Mouse (Mus musculus): ENCODE measurements around the gene Fam13a.

Gene Fam13a

DNA sequence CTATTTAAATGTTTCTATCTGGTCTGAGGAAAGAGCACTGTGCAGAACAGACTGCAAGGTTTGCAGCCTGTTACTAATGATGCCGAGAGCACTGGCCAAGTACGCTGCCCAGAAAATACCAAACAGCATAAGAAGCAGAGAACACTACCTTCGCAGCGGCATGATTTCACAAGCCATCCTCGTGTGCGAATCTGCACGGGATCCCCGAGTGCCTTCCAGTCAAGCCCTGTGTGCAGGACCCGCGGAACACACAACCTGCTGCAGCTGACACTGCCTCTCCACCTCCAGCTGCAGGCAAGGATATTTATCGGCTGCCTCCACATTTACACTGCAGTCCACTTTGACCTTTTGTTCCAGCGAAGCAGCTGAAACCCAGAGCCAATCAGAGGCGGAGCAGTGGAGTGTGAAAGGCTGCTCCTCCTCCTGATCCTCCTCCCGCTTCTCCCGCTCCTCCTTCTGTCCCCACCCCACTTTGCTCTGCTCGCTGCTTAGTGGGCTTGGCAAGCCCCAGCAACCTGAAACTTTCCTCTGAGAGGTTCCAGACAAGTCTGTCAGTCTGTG lies at the start of gene Fam13a:
Gene Fam13a, minus strand, starts transcription at position 386 of the 561 bp plus-strand sequence.
- in situ Hi-C loops (cut with MboI; ENCODE audit: low pct_unique_long_range_greater_than_20kb in 1 of 2, low sequenced_read_pairs in 2 of 2, unreplicated experiment in 1 of 2): loop anchor here (10.0 kb wide), 1 partner anchor 151 kb away; no protein-coding TSS in a partner anchor

- in situ Hi-C loops (cut with MboI; ENCODE audit: low pct_unique_long_range_greater_than_20kb in 1 of 2, low sequenced_read_pairs in 2 of 2, unreplicated experiment in 1 of 2): no loop called here
Observed at GRCm38 (mm10) chr6:59072096-59073060, 48.0 kb upstream of the Fam13a start.

GRCm38 (mm10) chr6:59071691-59072090 lies 47.3 kb upstream of the Fam13a start:
- in situ Hi-C loops (cut with MboI; ENCODE audit: low pct_unique_long_range_greater_than_20kb in 1 of 2, low sequenced_read_pairs in 2 of 2, unreplicated experiment in 1 of 2): no loop called here

GRCm38 (mm10) chr6:59068187-59068586 lies 43.8 kb upstream of the Fam13a start:
- in situ Hi-C loops (cut with MboI; ENCODE audit: low pct_unique_long_range_greater_than_20kb in 1 of 2, low sequenced_read_pairs in 2 of 2, unreplicated experiment in 1 of 2): no loop called here

DNA sequence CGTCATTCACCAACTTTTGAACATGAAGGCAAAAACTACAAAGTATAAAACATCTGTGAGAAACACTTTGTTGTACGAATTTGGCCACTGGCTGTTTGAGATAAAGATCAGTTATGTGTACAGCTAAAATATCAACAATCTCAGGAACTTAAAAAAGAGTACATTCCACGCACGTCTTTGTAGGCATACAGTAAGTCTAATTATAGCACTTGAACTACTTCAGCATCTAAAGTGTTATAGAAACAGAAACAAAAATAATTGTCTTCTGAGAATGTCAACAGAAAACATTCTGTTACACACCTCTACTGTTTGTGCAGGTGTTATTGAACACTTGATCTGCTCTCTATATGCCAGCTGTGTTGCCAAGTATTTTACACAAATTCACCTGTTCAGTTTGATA lies 40.1 kb upstream of the Fam13a start:
- in situ Hi-C loops (cut with MboI; ENCODE audit: low pct_unique_long_range_greater_than_20kb in 1 of 2, low sequenced_read_pairs in 2 of 2, unreplicated experiment in 1 of 2): no loop called here

DNA sequence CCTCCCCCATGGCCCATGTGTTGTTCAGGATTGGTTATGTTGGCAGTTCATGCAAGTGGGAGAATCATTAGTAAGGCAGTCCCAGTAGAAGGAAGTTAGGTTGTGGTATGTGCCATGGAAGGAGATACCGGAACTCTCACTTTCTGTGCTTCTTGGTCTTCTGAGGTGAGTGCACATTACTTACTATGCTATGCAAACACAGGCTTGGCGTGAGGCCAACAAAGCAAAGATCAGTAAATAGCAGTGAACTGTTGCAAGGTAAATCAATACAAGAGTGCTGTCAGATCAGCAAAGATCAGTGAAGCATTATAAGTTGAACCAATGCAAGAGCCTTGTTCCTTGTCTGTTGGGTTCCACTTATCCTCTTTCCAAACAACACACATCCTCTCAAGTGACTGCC lies 28.9 kb upstream of the Fam13a start:
- in situ Hi-C loops (cut with MboI; ENCODE audit: low pct_unique_long_range_greater_than_20kb in 1 of 2, low sequenced_read_pairs in 2 of 2, unreplicated experiment in 1 of 2): no loop called here

GRCm38 (mm10) chr6:59039719-59040118 lies 15.4 kb upstream of the Fam13a start:
- in situ Hi-C loops (cut with MboI; ENCODE audit: low pct_unique_long_range_greater_than_20kb in 1 of 2, low sequenced_read_pairs in 2 of 2, unreplicated experiment in 1 of 2): no loop called here

DNA sequence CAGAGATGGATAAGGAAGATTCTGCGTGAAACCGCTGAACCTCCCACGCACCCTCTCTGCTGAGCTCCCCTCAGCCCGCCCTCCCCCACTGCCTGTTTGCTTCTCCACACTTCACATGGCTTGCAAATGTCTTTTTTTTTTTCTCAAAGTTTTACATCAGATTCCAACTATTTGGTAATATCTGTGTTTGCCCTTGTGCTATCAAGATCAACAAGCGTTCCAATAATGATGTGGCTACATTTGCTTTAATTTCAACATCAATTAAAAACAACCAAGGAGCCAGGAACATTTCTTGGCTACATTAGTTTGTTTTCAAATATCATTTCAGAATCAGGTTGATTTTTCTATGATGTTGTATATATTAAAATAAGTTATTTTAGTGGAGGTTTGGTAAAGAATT lies 8.4 kb upstream of the Fam13a start:
- in situ Hi-C loops (cut with MboI; ENCODE audit: low pct_unique_long_range_greater_than_20kb in 1 of 2, low sequenced_read_pairs in 2 of 2, unreplicated experiment in 1 of 2): no loop called here

- in situ Hi-C loops (cut with MboI; ENCODE audit: low pct_unique_long_range_greater_than_20kb in 1 of 2, low sequenced_read_pairs in 2 of 2, unreplicated experiment in 1 of 2): no loop called here
Observed at GRCm38 (mm10) chr6:59031539-59031938, 7.2 kb upstream of the Fam13a start.

DNA sequence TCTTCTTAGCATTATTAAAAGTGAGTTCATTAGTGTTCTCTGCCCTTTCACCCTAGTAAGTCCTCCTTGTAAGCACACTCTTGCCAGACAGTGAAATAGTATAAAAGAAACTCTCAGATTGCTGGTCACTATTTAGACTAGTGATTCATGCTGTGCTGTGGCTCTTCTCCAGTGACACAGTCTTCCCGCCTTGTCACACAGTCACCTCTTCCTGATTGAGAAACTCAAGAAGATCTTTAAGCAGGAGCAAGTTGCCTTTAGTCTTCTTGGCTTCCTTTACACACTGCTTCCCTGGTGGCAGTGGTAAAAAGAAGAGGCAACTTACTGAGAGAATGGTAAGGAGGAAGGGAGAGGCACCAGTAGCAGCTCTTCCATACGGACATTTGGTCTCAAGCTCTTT lies 6.3 kb upstream of the Fam13a start:
- in situ Hi-C loops (cut with MboI; ENCODE audit: low pct_unique_long_range_greater_than_20kb in 1 of 2, low sequenced_read_pairs in 2 of 2, unreplicated experiment in 1 of 2): no loop called here

- in situ Hi-C loops (cut with MboI; ENCODE audit: low pct_unique_long_range_greater_than_20kb in 1 of 2, low sequenced_read_pairs in 2 of 2, unreplicated experiment in 1 of 2): no loop called here
Observed at GRCm38 (mm10) chr6:59030037-59030436, 5.7 kb upstream of the Fam13a start.

DNA sequence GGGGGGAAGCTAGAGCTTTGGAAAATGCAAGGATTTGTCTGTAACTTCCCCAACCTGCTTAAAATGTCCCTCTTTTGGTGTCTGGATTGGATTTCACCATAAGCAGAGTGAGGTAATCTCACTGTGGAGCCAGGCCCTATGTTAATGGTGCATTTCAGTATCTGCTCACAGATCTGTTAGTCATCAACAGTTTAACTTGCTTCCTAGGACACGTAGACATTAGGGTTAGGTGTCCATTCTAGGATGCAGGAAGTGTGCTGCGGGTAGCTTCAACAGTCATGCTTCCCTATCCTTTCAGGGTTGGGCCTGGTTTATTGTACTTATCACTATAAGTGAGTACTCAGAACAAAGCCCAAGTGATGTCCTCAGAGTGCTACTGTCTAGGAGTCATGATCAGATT lies 4.5 kb upstream of the Fam13a start:
- in situ Hi-C loops (cut with MboI; ENCODE audit: low pct_unique_long_range_greater_than_20kb in 1 of 2, low sequenced_read_pairs in 2 of 2, unreplicated experiment in 1 of 2): loop anchor here (10.0 kb wide), 1 partner anchor 146 kb away; no protein-coding TSS in a partner anchor

DNA sequence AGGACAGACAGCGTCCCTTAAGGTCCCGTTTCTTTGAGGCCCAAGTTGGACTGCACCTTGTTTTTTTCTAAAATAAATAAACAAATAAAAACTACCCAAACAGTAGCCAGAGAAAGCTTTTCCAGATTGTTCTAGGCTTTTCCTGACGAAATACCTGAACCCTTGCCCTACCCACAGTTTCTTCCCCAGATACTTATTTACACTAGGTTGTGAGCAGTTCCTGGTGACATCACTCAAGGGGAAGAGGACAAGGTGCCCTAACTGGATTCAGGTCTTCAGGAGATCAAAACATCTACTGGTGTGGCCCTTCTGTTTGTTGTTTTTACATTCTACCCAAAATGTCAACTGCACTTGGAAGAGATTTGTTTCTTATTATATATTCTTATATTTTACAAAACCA lies 457 bp upstream of the Fam13a start:
- in situ Hi-C loops (cut with MboI; ENCODE audit: low pct_unique_long_range_greater_than_20kb in 1 of 2, low sequenced_read_pairs in 2 of 2, unreplicated experiment in 1 of 2): loop anchor here (10.0 kb wide), 1 partner anchor 150 kb away; no protein-coding TSS in a partner anchor

DNA sequence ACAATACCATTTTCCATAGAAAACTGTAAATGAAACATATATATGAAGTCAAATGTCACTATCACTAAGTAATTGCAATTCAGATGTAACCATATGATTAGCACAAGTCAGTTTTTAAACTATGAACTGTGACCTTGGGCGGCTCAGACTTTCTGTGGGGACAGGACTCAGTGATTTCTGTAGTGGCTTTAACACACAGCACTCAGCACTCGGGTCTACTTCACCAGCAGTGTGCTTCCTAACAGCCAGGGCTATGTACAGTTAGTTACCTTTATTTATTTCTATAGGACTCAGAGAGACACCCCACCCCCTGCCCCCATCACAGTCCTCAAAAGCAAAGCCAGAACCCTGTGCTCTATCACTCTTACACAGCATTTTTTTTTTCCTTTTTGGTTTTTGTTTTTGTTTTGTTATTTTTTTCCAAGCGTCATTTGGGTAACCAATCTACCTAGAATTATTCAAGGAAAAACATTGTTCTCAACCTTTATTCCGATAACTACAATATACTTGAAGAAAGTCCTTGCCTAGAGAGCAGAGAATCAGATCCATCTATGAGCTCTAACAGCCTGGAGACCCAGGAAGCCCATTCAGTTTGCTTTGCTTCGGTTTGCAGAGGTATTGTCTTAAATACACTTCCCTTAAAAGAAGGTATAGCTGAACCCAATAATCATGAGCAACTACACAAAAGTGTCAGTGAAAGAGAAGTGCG lies 740 bp downstream of the Fam13a start:
- in situ Hi-C loops (cut with MboI; ENCODE audit: low pct_unique_long_range_greater_than_20kb in 1 of 2, low sequenced_read_pairs in 2 of 2, unreplicated experiment in 1 of 2): loop anchor here (10.0 kb wide), 1 partner anchor 151 kb away; no protein-coding TSS in a partner anchor

- in situ Hi-C loops (cut with MboI; ENCODE audit: low pct_unique_long_range_greater_than_20kb in 1 of 2, low sequenced_read_pairs in 2 of 2, unreplicated experiment in 1 of 2): loop anchor here (10.0 kb wide), 1 partner anchor 152 kb away; no protein-coding TSS in a partner anchor
Observed at GRCm38 (mm10) chr6:59022621-59023020, 1.7 kb downstream of the Fam13a start.

DNA sequence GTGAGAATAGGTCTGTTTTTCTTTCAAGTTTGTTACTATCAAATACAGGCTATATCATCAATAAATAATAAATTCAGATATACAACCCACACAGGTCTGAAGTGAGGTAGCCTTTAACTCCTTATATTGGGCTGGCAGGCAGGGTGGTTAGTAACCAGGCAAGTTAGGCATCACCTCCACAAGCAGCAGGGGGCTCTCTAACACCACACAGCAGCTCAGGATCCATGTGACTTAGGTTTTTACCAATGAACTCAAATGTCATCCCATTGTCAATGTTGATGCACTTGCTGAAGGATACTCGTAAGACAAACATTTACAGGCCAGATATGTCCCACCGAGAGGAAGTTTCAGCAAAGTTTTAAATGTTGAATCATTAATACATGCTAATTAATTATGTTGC lies 4.0 kb downstream of the Fam13a start:
- in situ Hi-C loops (cut with MboI; ENCODE audit: low pct_unique_long_range_greater_than_20kb in 1 of 2, low sequenced_read_pairs in 2 of 2, unreplicated experiment in 1 of 2): loop anchor here (10.0 kb wide), 1 partner anchor 154 kb away; no protein-coding TSS in a partner anchor

DNA sequence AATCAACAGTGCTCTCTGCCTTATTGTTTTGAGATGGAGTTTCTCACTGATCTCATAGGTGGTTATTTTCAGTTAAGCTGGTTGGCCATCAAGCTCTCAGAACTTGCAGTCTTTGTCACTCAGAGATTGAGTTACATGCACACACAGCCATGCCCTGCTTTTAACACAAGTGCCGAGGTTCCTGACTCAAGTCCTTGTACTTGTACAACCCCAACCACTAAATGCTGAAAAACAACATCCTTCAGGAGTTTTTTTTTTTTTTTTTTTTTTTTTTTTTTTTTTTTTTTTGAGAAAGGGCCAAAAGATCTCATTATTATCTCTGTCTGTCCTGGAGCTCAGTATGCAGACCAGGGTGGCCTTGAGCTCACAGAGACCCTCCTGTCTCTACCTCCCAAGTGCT lies 4.5 kb downstream of the Fam13a start:
- in situ Hi-C loops (cut with MboI; ENCODE audit: low pct_unique_long_range_greater_than_20kb in 1 of 2, low sequenced_read_pairs in 2 of 2, unreplicated experiment in 1 of 2): loop anchor here (10.0 kb wide), 1 partner anchor 155 kb away; no protein-coding TSS in a partner anchor

- in situ Hi-C loops (cut with MboI; ENCODE audit: low pct_unique_long_range_greater_than_20kb in 1 of 2, low sequenced_read_pairs in 2 of 2, unreplicated experiment in 1 of 2): no loop called here
Observed at GRCm38 (mm10) chr6:59016336-59016832, 8.0 kb downstream of the Fam13a start.

DNA sequence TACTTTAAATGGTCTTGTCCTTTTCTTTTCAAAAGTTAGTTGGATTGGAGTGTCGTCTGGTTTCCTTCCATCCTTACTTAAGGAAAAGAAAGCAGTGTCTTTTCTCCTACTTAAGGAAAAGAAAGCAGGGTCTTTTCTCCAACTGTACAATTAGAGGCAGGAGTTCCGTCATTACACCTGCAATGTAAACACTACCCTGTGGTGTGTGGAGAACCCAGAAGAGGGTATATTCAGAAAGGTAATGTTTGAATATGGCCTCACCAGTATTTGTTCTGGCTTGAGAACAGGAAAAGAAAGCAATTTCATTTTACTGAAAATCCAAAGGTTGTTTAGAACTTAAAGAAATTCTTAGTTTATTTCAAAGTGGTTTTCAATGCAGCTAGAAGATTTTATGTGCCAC lies 9.6 kb downstream of the Fam13a start:
- in situ Hi-C loops (cut with MboI; ENCODE audit: low pct_unique_long_range_greater_than_20kb in 1 of 2, low sequenced_read_pairs in 2 of 2, unreplicated experiment in 1 of 2): no loop called here
